Mouse (Mus musculus) forelimb bud, embryonic 11.5 days (tissue): ENCODE measurements around the gene Slc22a16.
"Not testable (repeated sequence)": the region's sequence is repeated elsewhere in the genome, so short reads cannot be mapped to it uniquely, and the experiment has no call there.

Experiments used
- DNase-seq: peaks from one replicate; pipeline ENCODE4 v3.0.0-alpha.2; 2012; ENCODE audit warnings: low read depth, low spot score

Gene Slc22a16

DNA sequence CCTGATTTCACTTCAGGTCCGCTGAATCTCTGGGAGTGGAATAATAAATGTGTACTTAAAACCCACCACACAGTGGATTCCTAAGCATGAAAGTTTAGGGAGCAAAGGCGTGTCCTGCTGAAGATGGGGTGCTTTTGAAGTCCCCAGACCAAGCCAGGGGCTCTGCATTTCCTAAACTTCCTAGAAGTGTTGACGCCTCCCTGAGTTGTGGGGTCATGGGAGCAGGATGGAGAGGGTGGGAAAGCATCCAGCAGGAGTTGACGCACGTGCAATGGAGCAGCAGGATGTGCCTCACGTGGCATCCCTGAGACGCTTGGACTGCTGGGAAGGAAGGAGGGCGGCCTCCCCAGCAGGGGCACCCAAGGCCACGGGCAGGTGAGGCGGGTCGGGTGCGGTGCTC, at the start of gene Slc22a16:
Gene Slc22a16 (plus strand): TSS at position 301 of the 400 bp plus-strand sequence.
- no peak for DNase-seq

DNA sequence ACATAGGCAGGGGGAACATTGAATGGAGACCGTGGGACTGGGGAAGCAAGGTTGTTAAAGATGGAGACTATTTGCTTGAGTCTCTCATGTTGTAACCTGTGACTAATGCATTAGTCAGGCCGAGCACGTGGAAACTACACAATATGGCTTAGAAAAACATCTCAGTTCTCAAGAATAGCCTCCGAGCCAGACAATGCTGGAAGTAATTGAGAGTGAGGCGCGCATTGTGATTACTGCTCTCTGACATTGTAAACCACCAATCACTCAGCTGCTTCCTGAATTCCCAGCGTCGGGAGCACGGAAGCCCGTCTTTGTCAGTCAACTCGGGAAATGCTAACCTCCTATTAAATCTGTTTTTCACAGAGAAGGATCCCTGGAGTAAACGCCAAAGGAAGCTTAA, 48.6 kb upstream of the Slc22a16 start:
- DNase-seq, result no peak

DNA sequence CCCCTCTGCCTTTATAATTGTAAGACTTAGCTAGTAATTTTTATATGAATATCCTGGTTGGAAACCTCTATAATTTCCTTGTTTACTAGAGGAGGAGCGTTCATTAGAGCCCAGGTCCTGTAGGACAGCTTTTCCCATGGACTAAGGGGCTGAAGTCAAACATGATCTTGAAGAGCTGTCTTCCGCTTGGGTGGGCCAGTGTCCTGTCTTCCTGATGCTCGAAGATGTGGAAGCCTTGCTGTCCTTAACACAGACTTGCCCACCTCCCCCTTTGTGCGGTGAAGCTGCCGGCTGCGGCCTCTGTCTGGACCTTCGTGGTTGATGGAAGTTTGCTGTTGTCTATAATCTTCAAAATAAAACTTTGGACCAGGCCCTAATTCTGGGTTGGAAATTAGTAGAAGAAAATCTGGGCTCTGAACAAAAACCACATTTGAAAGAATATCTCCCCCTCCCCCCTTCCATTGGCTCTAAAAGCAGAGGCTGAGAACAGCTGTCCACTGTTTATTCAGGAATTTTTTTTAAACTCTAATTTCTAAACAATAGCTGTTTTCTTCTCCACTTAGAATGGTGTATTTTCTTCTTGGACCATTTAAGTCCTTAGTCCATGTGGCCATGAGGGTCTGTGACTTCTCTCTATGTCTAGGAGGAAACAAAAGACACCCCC, 46.7 kb upstream of the Slc22a16 start:
- no peak for DNase-seq

DNA sequence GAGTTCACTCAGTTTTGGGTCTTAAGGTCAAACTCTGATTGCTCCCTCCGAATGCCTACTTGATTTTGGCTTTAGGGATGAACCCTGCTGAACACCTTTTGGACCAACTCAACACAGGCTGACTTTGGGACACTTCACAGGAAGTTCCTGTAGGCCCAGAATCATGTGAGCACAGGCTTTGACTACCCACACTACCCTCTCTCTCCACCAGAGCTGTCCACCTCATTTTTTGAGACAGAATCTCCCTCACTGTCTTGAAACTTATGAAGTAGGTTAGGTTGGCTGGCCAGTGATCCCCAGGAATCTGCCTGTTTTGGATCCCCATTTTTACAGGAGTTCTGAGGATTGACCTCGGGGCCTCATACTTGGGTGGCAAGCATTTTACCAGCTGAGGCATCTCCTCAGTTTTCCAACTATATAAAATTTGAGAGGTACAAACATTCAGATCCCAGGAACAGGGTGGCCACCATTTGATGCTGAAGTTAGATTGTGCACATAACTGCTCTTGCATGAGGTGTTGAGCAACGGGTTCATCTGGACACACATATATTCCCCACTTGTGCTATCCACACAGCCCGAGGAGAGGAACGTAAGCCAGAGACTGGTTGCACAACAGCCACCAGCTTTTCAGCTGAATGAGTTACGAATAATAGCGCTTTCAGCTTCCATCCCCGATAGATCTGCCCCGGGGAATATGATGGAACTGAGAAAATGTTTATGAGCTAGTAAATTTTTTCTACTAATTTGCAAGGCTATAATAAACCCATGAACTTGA, 45.9 kb upstream of the Slc22a16 start:
- no peak for DNase-seq

DNA sequence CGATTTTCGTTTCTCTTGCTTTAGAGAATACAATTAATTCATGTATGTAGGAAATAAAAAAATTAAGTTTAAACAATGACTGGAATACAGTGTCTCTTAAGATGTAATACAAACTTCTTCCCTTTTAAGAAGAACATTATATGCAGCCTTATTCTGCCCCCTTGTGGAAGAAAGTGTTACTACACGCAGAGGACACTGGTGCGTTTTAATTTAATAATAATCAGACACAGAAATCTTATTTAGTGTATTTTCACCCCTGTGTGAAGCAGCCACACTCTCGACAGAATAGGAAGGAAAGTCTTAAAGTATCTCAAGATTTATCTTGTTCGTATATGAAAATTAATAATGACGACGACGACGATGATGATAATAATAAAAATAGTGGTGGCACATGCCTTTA, 45.1 kb upstream of the Slc22a16 start:
- peak; percentile 76 for DNase-seq

DNA sequence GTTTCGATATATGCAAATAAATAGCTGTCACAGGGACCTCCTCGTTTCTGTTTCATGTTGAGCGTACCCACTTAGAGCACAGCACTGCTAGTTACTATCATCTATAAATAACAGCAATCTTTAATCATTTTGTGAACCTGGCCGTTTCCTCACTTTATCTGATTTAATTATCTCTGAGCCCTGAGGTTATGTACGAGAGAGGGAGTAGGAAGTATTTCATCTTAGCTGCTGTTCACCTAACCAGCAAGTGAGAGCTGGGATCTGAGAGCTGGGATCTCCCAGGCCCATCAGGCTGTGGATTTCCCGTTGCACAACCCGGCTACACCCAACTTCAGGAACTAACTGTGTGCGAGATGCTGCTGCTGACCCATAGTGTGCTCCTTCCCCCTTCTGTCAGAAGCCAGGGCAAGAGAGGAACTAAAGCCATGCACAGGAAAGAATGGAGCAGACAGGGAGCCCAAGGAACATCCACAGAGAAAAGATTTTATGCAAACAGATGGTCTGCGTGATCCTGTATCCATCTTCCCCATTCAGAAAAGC, 44.5 kb upstream of the Slc22a16 start:
- no peak for DNase-seq

DNA sequence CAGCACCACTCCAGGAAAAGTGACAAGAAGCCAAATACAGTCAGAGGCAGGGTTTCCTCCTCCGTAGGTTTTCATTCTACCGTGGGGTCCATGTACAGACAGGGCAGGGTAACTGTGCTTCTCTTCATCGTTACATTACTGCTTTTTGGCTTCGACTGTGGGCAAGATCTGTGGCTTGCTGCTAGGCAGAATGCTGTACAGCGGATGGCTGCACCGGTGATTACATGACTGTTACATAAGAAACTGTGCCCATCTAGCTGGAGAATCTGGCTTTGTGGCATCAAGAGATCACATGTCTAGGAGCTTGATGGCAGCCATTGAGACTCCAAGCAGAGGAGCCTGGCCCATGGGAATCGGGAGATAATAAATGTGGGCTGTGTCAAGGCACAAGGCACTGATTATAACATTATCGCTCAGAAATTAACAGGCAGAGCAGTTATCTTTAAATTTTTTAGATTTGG, 43.8 kb upstream of the Slc22a16 start:
- no peak for DNase-seq

DNA sequence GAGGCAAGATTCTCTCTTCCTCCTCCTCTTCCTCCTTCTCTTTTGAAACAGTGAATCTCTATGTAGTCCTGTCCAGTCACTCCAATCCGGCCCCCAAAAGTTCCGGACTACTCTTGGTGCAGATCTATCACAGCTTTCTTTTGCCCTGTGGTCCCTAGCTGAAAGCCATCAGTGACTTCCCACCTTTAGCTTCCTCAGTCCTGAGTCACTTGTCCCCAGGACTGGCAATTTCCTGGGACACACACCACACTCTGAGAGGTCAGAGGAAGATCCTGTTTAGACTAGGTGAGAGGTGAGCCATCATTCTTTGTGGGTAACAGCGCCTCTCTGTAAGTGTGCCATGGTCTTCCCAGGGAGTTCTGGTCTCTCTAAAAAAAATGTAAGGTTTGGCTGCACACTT, 43.1 kb upstream of the Slc22a16 start:
- DNase-seq, result no peak

DNA sequence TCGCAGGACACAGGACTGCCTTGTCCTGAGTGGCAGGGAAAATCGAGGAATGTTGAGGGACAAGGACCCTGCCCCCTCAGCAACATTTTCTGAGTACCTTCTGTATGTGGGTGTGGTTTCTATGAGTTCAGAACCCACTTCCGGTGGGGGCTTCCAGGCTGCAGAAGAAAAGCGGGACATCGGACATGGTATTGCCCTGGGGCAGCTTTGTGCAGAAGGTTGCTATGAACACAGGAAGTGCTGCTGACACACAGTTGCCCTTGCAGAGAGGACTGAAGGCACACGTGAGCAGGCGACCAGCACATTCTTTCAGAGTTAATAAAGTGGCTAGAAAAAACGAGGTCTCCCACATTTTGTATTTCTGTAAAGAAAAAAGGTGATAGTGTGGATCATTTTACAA, 42.6 kb upstream of the Slc22a16 start:
- DNase-seq, result no peak

DNA sequence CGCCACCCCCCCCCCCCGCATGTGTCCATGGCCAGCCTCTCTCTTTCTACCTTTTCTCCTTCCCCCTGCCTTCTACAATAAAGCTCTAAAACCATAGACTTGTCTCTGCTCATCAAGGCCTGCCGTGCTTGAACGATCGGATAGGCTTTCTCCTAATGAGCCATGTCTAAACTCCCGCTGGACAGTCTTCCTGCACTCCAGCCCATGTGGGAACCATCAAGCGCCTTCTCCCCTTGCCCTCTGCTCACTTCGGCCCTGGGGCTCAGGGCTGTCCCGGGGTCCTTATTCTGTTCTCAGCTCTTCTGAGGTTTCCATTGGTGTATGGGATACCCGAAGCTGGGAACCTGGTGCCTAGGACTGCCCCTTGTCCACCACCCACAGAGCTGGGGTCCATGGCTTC, 41.5 kb upstream of the Slc22a16 start:
- DNase-seq, result no peak

DNA sequence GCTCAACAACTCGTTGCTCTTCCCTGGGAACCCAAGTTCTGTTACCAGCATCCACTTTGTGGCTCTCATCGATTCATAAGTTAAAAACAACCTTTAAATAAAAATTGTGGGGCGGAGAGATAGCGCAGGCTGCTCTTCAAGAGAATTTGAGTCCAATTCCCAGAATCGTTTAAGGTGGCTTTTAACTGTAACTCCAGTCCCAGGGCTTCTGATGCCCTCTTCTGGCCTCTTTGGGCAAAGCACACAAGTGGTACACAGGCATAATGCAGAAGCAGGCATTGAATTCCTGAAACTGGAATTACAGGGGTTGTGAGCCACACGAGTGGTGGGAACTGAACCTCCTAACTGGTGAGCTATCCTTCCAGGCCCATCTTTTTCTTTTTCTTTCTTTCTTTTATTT, 40.5 kb upstream of the Slc22a16 start:
- DNase-seq, result peak; percentile 59

DNA sequence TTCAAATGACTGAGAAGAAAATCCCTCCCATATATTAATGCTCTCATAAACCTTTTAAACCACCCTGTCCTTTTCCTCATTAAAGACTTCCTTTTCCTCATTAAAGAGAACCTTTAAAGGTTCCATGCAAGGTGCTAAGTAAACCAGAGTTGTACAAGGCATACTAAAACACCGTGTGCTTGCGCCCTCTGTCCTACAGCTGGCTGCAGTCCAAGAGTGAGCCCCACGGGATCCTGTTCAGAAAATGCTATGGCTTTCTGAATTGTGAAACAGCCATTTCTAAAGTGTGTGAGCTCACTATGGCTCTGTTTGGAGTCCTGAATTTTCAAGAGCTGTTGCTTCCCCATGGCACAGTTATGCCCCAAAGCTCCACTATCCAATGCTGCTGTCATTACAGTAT, 39.5 kb upstream of the Slc22a16 start:
- no peak for DNase-seq

DNA sequence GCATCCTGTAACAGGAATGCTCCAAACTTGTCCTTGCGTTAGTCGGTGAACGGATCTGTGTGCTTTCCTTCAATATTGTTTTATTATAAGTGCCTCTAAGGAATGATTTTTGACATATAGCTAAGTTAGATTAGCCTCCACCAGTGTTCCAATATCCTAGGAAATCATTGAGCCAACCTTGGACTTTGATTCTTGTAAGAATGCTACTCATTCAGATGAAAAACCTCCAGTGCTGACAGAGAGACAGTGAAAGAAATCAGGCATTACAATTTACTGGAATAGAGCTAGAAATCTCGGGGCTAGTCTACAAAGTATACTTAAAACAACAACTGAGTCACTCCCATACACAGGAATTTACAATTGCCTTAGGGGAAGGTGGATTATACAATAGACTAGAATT, 37.5 kb upstream of the Slc22a16 start:
- not testable (repeated sequence) for DNase-seq

DNA sequence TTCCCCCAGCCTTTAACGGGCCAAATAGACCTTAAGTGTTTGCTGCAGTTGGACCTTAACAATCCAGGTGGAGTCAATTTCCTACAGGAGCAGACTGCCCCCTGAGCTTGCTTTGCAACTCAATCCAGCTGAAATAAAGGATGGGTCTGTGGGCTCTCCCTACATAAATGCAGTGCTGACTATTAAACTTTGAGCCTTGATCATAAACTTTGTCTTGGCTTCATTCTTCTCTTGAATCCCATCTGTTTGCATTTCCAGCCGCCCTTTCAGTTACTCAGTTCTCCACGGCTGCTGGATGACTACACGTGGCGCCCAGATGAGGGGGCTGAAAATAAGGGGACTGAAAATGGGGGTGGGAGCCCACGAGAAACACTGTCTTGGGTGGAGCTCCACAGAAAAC, 28.8 kb upstream of the Slc22a16 start:
- DNase-seq, result peak; percentile 40

DNA sequence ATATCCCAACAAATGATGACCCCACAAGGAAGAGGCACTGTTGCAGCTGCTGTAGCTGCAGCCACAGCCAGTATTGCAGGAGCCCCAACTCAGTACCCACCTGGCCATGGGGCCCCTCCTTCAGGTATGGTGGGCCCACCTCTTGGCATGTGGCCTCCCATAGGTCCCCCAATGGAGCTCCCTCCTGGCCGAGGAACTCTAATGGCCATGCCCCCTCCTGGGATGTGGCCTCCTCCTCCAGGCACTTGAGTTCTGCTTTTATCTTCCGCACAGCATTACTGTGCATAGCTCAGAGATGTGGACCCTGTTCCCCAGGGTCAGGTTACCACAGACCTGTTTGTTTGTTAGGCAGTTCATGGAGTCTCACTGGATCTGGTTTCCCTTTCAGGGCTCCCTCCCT, 20.8 kb upstream of the Slc22a16 start:
- DNase-seq, result no peak

DNA sequence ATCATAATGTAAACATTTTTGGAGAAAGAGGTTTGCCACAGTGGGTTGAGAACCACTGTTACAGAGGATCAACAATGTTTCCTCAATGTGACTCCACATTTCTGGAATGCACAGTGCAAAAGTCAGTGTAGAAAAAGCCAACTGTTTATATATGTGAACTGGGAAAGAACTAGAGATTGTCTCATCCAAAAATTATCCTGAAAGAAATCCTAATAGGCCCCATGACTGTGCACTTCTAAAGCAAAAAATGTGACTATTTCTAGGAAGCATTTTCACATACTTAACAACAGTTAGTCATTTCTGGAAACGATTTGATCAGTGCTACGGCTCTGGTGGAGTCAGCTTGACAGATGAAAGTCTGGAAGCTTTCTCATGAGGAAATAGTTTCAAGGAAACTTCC, 18.3 kb upstream of the Slc22a16 start:
- no peak for DNase-seq

DNA sequence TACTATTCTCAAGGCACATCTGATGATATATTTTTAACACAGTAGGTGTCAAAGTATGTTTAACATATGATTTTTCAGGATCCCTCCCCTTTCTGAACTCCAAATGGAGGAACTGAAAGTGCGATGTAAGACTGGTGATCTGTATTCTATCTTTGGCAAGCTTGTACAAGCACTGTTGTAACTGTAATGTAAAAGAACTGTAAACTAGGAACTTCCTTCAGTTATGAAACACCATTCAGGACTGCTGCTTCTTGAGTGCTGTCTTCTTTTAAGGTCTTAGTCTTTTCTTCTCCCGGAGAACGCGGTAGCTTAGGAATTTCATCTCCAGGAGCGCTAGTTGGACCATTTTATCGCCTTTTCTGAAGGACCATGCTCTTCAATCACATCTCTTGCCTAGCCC, 4.4 kb upstream of the Slc22a16 start:
- not testable (repeated sequence) for DNase-seq

DNA sequence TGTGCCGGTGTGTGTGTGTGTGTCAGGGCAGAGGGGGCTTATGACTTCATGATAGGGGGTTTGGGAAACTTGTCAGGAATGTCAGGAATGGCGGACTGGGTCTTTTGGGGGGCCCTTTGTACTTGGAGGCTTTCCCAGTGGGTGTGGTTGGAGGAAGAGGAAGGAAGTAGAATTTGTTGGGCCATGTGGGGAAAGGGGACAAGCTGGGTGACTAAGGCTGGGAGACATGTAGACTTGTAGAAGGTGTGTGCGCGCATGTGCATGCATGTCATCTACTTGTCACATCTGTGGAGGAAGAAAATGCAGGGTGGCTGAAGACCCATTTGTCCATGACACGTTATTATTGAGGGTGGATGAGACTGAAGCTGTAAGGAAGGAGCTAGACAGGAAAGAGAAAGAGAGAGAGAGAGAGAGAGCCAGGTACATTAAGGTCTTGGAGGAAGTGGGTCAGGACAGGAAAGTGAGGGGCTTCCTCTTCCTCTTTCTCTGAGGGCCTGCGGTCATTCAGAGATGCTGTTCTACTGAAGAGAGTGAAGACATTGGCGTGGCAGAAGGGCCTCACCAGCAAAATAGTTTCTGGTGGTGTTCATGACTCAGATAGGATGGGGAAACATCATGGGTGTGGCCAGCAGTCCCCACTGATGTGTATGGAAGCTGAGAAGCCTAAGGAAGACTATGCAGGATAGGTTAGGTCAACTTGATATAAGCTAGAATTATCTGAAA, 5.9 kb downstream of the Slc22a16 start:
- DNase-seq, result no peak

DNA sequence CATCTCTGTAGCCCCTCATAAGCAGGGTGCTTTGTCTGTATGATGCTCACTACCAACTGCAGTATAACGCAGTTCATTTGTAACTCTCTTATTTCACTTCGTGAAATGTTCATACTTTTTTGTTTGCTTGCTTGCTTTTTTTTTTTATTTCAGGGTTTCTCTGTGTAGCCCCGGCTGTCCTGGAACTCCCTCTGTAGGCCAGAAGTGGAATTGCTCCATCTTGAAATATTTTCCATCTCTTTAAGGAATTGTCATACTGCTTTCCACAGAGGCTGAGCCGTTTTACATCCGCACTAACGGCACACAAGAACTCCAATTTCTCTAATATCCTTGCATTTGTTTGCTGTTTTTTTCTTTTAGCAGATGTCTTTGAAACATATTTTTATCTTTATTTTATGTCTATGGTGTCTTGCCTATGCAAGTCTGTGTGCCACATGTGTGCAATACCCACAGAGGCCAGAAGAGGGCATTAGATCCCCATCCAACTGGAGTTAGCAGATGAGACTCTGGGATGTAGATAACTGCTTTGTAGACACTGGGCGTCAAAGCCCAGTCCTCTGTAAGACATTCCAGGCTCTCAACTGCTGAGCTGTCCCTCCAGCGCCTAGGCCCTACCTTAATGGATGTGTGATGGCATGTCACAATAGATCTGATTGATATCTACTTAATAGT, 13.6 kb downstream of the Slc22a16 start:
- peak; percentile 35 for DNase-seq

DNA sequence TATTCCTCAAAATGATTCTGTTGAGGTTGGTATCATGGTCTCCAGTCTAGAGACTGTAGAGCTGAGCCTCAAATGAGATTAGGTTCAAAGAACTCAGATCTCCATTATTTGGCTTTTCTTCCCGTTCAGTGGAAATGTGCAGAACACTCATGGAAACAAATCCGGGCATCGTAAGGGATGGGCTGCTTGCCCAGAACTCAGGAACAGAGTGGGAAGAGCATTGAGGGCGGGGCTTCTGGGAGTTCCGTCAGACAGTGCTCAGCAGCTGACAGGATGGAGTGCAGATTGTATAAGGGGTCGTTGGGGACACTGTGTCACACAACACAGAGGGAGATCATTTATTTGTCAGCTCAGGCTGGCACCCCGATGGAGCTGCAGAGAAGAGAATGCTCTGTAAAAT, 22.1 kb downstream of the Slc22a16 start:
- no peak for DNase-seq

DNA sequence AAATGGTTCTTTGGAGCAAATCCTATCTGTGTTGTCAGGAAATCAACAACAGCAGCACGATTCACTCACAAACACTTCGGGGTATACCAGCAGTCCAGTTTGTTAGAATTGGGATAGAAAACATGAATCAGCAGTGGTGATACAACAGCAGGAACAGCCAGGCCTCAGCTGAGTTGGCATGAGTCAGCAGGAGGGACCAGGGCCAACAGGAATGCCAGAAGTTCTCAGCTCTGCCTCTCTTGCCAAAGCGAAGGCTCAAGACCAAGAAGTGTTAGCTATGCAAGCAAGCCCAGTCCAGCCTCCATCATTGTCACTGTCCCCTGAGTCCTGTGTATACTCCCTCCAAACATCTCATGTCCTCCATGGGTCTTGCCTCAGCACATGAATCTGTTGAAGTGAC, 27.0 kb downstream of the Slc22a16 start:
- DNase-seq, result no peak
